ENCODE assay signal across 15 mouse cellular contexts in genomic region chr7:16134951-16135392, GRCm38 (mm10). TPM values are rescaled to one million over a fixed set of nuclear protein-coding genes. Genes with fewer than 3 reads are reported as not detected.
DNase-seq lines count a peak whose midpoint lies in the region; ATAC-seq and TF ChIP-seq lines count a peak whose summit lies in the region.
"Had no signal": no experiment of that assay in that cellular context is flagged by ENCODE, and none has a peak within 500 bp of the region (broad histone marks: within the 10 kb centered on the region; RNA-seq: fewer than 3 reads in every experiment).

No protein-coding gene starts in this region.

- no peaks in the 10 kb centered on the region for H3K9me3 ChIP-seq in hindbrain, embryonic 13.5 days
- no peaks in the 10 kb centered on the region for H3K9me3 ChIP-seq in midbrain, postnatal 0 days (ENCODE audit: low read length)
- H3K9me3 ChIP-seq in kidney, embryonic 16.5 days (ENCODE audit: low read length) = no peaks in the 10 kb centered on the region
- H3K9me3 ChIP-seq: heart, embryonic 12.5 days; kidney, embryonic 15.5 days; limb, embryonic 15.5 days; megakaryocyte, embryonic 14.5 days had no signal

- H3K36me3 ChIP-seq in hindbrain, embryonic 13.5 days = peaks cover 8% of the 10 kb centered on the region
- peaks cover 11% of the 10 kb centered on the region for H3K36me3 ChIP-seq in midbrain, postnatal 0 days (ENCODE audit: insufficient read depth, low read length)
- no peaks in the 10 kb centered on the region for H3K36me3 ChIP-seq in kidney, embryonic 16.5 days (ENCODE audit: insufficient read depth, low read length)
- H3K36me3 ChIP-seq: kidney, embryonic 15.5 days; limb, embryonic 15.5 days had no signal

- peak overlapping the region; percentile 38 for H3K4me2 ChIP-seq in hindbrain, embryonic 13.5 days
- H3K4me2 ChIP-seq in midbrain, postnatal 0 days (ENCODE audit: low read depth, low read length, poor library complexity, severe bottlenecking) = no peak overlapping the region
- H3K4me2 ChIP-seq in kidney, embryonic 16.5 days (replicated peaks; ENCODE audit: low read depth, low read length) = no peak overlapping the region
- H3K4me2 ChIP-seq: heart, embryonic 12.5 days; kidney, embryonic 15.5 days; limb, embryonic 15.5 days had no signal

- no peak overlapping the region for H3K4me3 ChIP-seq in hindbrain, embryonic 13.5 days
- no peak overlapping the region for H3K4me3 ChIP-seq in midbrain, postnatal 0 days (ENCODE audit: low read depth, low read length)
- no peak overlapping the region for H3K4me3 ChIP-seq in kidney, embryonic 16.5 days (ENCODE audit: low read length)
- H3K4me3 ChIP-seq: erythroblast, embryonic 14.5 days; heart, embryonic 12.5 days; kidney, embryonic 15.5 days; limb, embryonic 15.5 days; megakaryocyte, embryonic 14.5 days had no signal

- peak; percentile 32 for ATAC-seq in frontal cortex, adult (ENCODE audit: low TSS enrichment)
- ATAC-seq in hindbrain, embryonic 13.5 days (ENCODE audit: low FRiP score) = peak; percentile 67
- ATAC-seq in midbrain, postnatal 0 days (ENCODE audit: low FRiP score) = 0 out of 2 replicates have a peak, but pooled peaks have one; percentile 5
- ATAC-seq in kidney, embryonic 16.5 days (ENCODE audit: low FRiP score, low TSS enrichment) = no peak
- ATAC-seq in granulocyte monocyte progenitor cell, adult 5-6 weeks (replicated peaks; ENCODE audit: poor library complexity, severe bottlenecking) = no peak

- peak overlapping the region; percentile 1; the same call in 1 of the 2 replicates for H3K9ac ChIP-seq in hindbrain, embryonic 13.5 days
- H3K9ac ChIP-seq in midbrain, postnatal 0 days (replicated peaks; ENCODE audit: low read length, poor library complexity, severe bottlenecking) = no peak overlapping the region
- H3K9ac ChIP-seq in kidney, embryonic 16.5 days (replicated peaks; ENCODE audit: low read length) = no peak overlapping the region
- H3K9ac ChIP-seq: heart, embryonic 12.5 days; kidney, embryonic 15.5 days; limb, embryonic 15.5 days had no signal

- no peak for TF ChIP-seq POLR2A in brain, embryonic 14.5 days (IDR thresholded peaks at IDR 0.05; ENCODE audit: borderline replicate concordance, extremely low read depth, insufficient read depth, insufficient read length, poor library complexity, severe bottlenecking)

- peaks cover 77% of the 10 kb centered on the region for H3K4me1 ChIP-seq in hindbrain, embryonic 13.5 days (replicated peaks)
- peaks cover 5% of the 10 kb centered on the region; the same call in 1 of the 2 replicates for H3K4me1 ChIP-seq in midbrain, postnatal 0 days (ENCODE audit: insufficient read depth, low read length)
- H3K4me1 ChIP-seq in kidney, embryonic 16.5 days (ENCODE audit: insufficient read depth, low read length) = peaks cover 20% of the 10 kb centered on the region; the same call in 1 of the 2 replicates

- H3K27me3 ChIP-seq in hindbrain, embryonic 13.5 days = no peaks in the 10 kb centered on the region
- H3K27me3 ChIP-seq in midbrain, postnatal 0 days (ENCODE audit: insufficient read depth, low read length) = no peaks in the 10 kb centered on the region
- peaks cover 3% of the 10 kb centered on the region; the same call in 1 of the 2 replicates for H3K27me3 ChIP-seq in kidney, embryonic 16.5 days (ENCODE audit: insufficient read depth, low read length)

- DNase-seq in frontal cortex, postnatal 25 days (ENCODE audit: low spot score in 2 of 2) = no peak
- peak; percentile 89 for DNase-seq in brain, embryonic 14.5 days (ENCODE audit: low read depth)
- peak; percentile 57 for DNase-seq in midbrain, postnatal 0 days (ENCODE audit: low spot score)
- no peak for DNase-seq in heart, adult 18-20 months
- DNase-seq: gastrocnemius, postnatal 10 days; lung, adult 2 months had no signal

- WGBS in hindbrain, embryonic 13.5 days = 14% methylated on average over 7 of the region's 7 CpGs
- WGBS in midbrain, postnatal 0 days = 15% methylated on average over 7 of the region's 7 CpGs
- 69% methylated on average over 7 of the region's 7 CpGs for WGBS in kidney, embryonic 16.5 days

- peak overlapping the region; percentile 83 for H3K27ac ChIP-seq in hindbrain, embryonic 13.5 days
- no peak overlapping the region for H3K27ac ChIP-seq in midbrain, postnatal 0 days (ENCODE audit: low read depth, low read length)
- no peak overlapping the region for H3K27ac ChIP-seq in kidney, embryonic 16.5 days (ENCODE audit: low read length)
- H3K27ac ChIP-seq: kidney, embryonic 15.5 days; limb, embryonic 15.5 days had no signal

- TF ChIP-seq CTCF in brain, embryonic 14.5 days (IDR thresholded peaks at IDR 0.05; ENCODE audit: borderline replicate concordance, extremely low read depth, insufficient read depth, insufficient read length) = no peak
- no peak for TF ChIP-seq CTCF in midbrain, postnatal 0 days (IDR thresholded peaks at IDR 0.05)

RNA-seq across cellular contexts. Expression of gene Slc8a2, which starts 5.3 kb away (rescaled TPM):
- 25.7 and 34.0 TPM in 2 replicates for polyA plus RNA-seq in brain, embryonic 14.5 days (2012; rRNA removed)
- polyA plus RNA-seq in hindbrain, embryonic 13.5 days (2015; fragmentation: Nextera tagmentation; extraction: Ambion mirVana) = 0.96 and 1.1 TPM in 2 replicates
- 64.2 and 76.0 TPM in 2 replicates for total RNA-seq in midbrain, postnatal 0 days (2014; rRNA removed)
- 0.96 and 1.1 TPM in 2 replicates for polyA plus RNA-seq in midbrain, postnatal 0 days (2015; fragmentation: Nextera tagmentation; extraction: Ambion mirVana)
- polyA plus RNA-seq in kidney, embryonic 16.5 days (2015; fragmentation: Nextera tagmentation; extraction: Ambion mirVana) = 0.12 and 0.17 TPM in 2 replicates
- total RNA-seq in heart, adult 18-20 months (2021) = under 1 TPM; 0.72 to 0.85 TPM
- total RNA-seq in granulocyte monocyte progenitor cell, adult 5-6 weeks (2014; fragmentation: Nextera tagmentation) = not detected in 2 replicates
- total RNA-seq in granulocyte monocyte progenitor cell, adult 5-6 weeks (2017) = not detected in 2 replicates
- polyA plus RNA-seq: erythroblast, embryonic 14.5 days had no signal

RNA-seq across cellular contexts. Expression of gene Kptn, which starts 15.3 kb away (rescaled TPM):
- polyA plus RNA-seq in brain, embryonic 14.5 days (2012; rRNA removed) = 46.0 and 47.2 TPM in 2 replicates
- 37.3 and 42.2 TPM in 2 replicates for polyA plus RNA-seq in hindbrain, embryonic 13.5 days (2015; fragmentation: Nextera tagmentation; extraction: Ambion mirVana)
- 42.5 and 44.1 TPM in 2 replicates for total RNA-seq in midbrain, postnatal 0 days (2014; rRNA removed)
- polyA plus RNA-seq in midbrain, postnatal 0 days (2015; fragmentation: Nextera tagmentation; extraction: Ambion mirVana) = 35.9 and 36.7 TPM in 2 replicates
- 33.9 and 36.8 TPM in 2 replicates for polyA plus RNA-seq in kidney, embryonic 16.5 days (2015; fragmentation: Nextera tagmentation; extraction: Ambion mirVana)
- 10 to 100 TPM; 19.0 to 21.0 TPM for total RNA-seq in heart, adult 18-20 months (2021)
- 19.2 and 20.9 TPM in 2 replicates for total RNA-seq in granulocyte monocyte progenitor cell, adult 5-6 weeks (2014; fragmentation: Nextera tagmentation)
- total RNA-seq in granulocyte monocyte progenitor cell, adult 5-6 weeks (2017) = 9.7 and 11.2 TPM in 2 replicates

RNA-seq across cellular contexts. Expression of gene Napa, which starts 36.7 kb away (rescaled TPM):
- polyA plus RNA-seq in brain, embryonic 14.5 days (2012; rRNA removed) = 192 and 199 TPM in 2 replicates
- 212 and 237 TPM in 2 replicates for polyA plus RNA-seq in hindbrain, embryonic 13.5 days (2015; fragmentation: Nextera tagmentation; extraction: Ambion mirVana)
- 375 and 403 TPM in 2 replicates for total RNA-seq in midbrain, postnatal 0 days (2014; rRNA removed)
- 236 and 258 TPM in 2 replicates for polyA plus RNA-seq in midbrain, postnatal 0 days (2015; fragmentation: Nextera tagmentation; extraction: Ambion mirVana)
- 215 and 220 TPM in 2 replicates for polyA plus RNA-seq in kidney, embryonic 16.5 days (2015; fragmentation: Nextera tagmentation; extraction: Ambion mirVana)
- 10 to 100 TPM; 88.7 to 99.1 TPM for total RNA-seq in heart, adult 18-20 months (2021)
- 81.0 and 105 TPM in 2 replicates for total RNA-seq in granulocyte monocyte progenitor cell, adult 5-6 weeks (2014; fragmentation: Nextera tagmentation)
- 38.5 and 39.5 TPM in 2 replicates for total RNA-seq in granulocyte monocyte progenitor cell, adult 5-6 weeks (2017)

RNA-seq across cellular contexts. Expression of gene Meis3, which starts 39.9 kb away (rescaled TPM):
- 188 and 256 TPM in 2 replicates for polyA plus RNA-seq in brain, embryonic 14.5 days (2012; rRNA removed)
- 147 and 160 TPM in 2 replicates for polyA plus RNA-seq in hindbrain, embryonic 13.5 days (2015; fragmentation: Nextera tagmentation; extraction: Ambion mirVana)
- 93.8 and 111 TPM in 2 replicates for total RNA-seq in midbrain, postnatal 0 days (2014; rRNA removed)
- polyA plus RNA-seq in midbrain, postnatal 0 days (2015; fragmentation: Nextera tagmentation; extraction: Ambion mirVana) = 106 TPM in 2 replicates
- 23.9 and 27.7 TPM in 2 replicates for polyA plus RNA-seq in kidney, embryonic 16.5 days (2015; fragmentation: Nextera tagmentation; extraction: Ambion mirVana)
- total RNA-seq in heart, adult 18-20 months (2021) = 1 to 10 TPM; 4.8 to 6.1 TPM
- not detected in 2 replicates for total RNA-seq in granulocyte monocyte progenitor cell, adult 5-6 weeks (2014; fragmentation: Nextera tagmentation)
- total RNA-seq in granulocyte monocyte progenitor cell, adult 5-6 weeks (2017) = not detected in 2 replicates

Comparison
In these comparisons a context has a peak if more than half of its experiments do, and no peak if none do; other contexts are left out.
1. ATAC-seq: peak in frontal cortex, adult (single experiment), hindbrain, embryonic 13.5 days (single experiment) and midbrain, postnatal 0 days (single experiment); none in kidney, embryonic 16.5 days (single experiment) and granulocyte monocyte progenitor cell, adult 5-6 weeks (single experiment).
2. DNase-seq: peak in brain, embryonic 14.5 days (single experiment) and midbrain, postnatal 0 days (single experiment); none in frontal cortex, postnatal 25 days (0 of 2) and heart, adult 18-20 months (0 of 2).
3. RNA of gene Slc8a2, which starts 5.3 kb away (polyA plus RNA-seq): 25.7 to 34.0 TPM in brain, embryonic 14.5 days; 0.96 to 1.1 TPM in hindbrain, embryonic 13.5 days, 0.96 to 1.1 TPM in midbrain, postnatal 0 days and 0.12 to 0.17 TPM in kidney, embryonic 16.5 days; every median in the first group is over 10 times any median in the second.